Mouse (Mus musculus) embryo, embryonic 11.5 days (tissue): ENCODE data around the gene Slc36a3.

Source experiments
- DNase-seq: peaks from one replicate; pipeline ENCODE4 v3.0.0-alpha.2; 2012; ENCODE audit warnings: low read depth, low spot score

Gene Slc36a3

DNA sequence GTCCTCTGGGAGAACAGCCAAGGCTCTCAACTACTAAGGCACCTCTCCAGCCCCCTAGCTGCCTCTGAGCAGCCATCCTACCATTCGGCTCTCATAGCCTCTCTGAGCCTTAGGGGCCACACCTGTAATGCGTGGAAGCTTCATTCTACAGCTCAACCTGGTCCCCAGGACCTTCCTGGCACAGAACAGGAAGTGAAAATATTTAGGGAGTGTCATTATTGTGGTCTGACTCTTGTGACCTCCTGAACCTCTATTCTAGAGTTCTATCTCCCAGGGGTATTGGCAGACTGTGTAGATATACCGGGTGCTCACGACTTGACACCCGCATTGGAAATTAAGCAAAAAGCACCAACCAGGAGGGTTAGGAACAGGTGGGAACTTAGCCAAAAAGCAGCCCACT is 75.3 kb downstream of the Slc36a3 start:
- DNase-seq, result no peak

GRCm38 (mm10) chr11:55075602-55076001 is 75.9 kb downstream of the Slc36a3 start:
- DNase-seq, result no peak
